Mouse (Mus musculus) midbrain, embryonic 14.5 days (tissue): Measurements from ENCODE around the gene Tm4sf20. TPM values are rescaled to one million over a fixed set of nuclear protein-coding genes. Genes with fewer than 3 reads are reported as not detected.

Source experiments
- polyA plus RNA-seq: library from polyadenylated mRNA; unstranded; fragments of >200 nt; fragmentation: Nextera tagmentation; extraction: Ambion mirVana; gene quantifications from 2 replicates; pipeline ENCODE4 v1.2.1, GENCODE M21; 2014

Tm4sf20 gene
- polyA plus RNA-seq, 1 experiment from 2014 or later = 0.38 TPM

Other genes with a start within 250 kb of the Tm4sf20 start
- gene Col4a4, start 181.6 kb downstream of the Tm4sf20 start, polyA plus RNA-seq = 0.07 TPM in 2 replicates
- gene Col4a3, start 181.5 kb downstream of the Tm4sf20 start, polyA plus RNA-seq = 0.08 and 0.14 TPM in 2 replicates
- 449 and 463 TPM in 2 replicates for gene Mff, start 43.6 kb downstream of the Tm4sf20 start, polyA plus RNA-seq
- not detected in 2 replicates for gene Gm47791, start 2.8 kb upstream of the Tm4sf20 start, polyA plus RNA-seq
- gene Agfg1, start 71.0 kb upstream of the Tm4sf20 start, polyA plus RNA-seq = 32.4 and 43.7 TPM in 2 replicates
- gene A030005L19Rik, start 144.9 kb upstream of the Tm4sf20 start, polyA plus RNA-seq = 0.46 and 0.66 TPM in 2 replicates
- not detected in 2 replicates for gene A030014E15Rik, start 156.5 kb upstream of the Tm4sf20 start, polyA plus RNA-seq
- gene Gm6217, start 162.9 kb upstream of the Tm4sf20 start, polyA plus RNA-seq = not detected in 2 replicates
- not detected in 2 replicates for gene A030003K21Rik, start 174.9 kb upstream of the Tm4sf20 start, polyA plus RNA-seq
- not detected in 2 replicates for gene Gm7544, start 187.6 kb upstream of the Tm4sf20 start, polyA plus RNA-seq
- gene Gm47955, start 191.8 kb upstream of the Tm4sf20 start, polyA plus RNA-seq = not detected in 2 replicates
- gene Gm47959, start 232.1 kb upstream of the Tm4sf20 start, polyA plus RNA-seq = not detected in 2 replicates